Comparison of ENCODE assay signal across 1 mouse cellular context in genomic region chr11:75074543-75074942, GRCm38 (mm10).
TF ChIP-seq lines count a peak whose summit lies in the region.

No protein-coding gene starts in this region.

TF ChIP-seq in MEL, 35 proteins besides CTCF, POLR2A, EP300 and RAD21 (continued from another document):
- TF ChIP-seq MAFK (IDR thresholded peaks at IDR 0.05; ENCODE audit: borderline replicate concordance, low read depth, low read length) = no peak
